Mouse (Mus musculus) hindbrain, embryonic 12.5 days (tissue): ENCODE measurements around the gene Ifitm2. TPM values are rescaled to one million over a fixed set of nuclear protein-coding genes. Genes with fewer than 3 reads are reported as not detected.

Experiments used
- ATAC-seq: fragments of 200-750 bp; cut with Nextera tagmentation; 2 replicates; pipeline ENCODE4 v1.8.0; 2017; ENCODE audit warnings: moderate TSS enrichment; ENCODE audit not compliant: low FRiP score
- H3K27ac ChIP-seq: fragments of 300-500 bp; sonication (generic); 2 replicates; pipeline ENCODE4 v1.5.1; 2016; ENCODE audit warnings: mild to moderate bottlenecking
- H3K27me3 ChIP-seq: fragments of 300-500 bp; sonication (generic); 2 replicates; pipeline ENCODE4 v1.6.1; 2016; ENCODE audit warnings: mild to moderate bottlenecking
- H3K36me3 ChIP-seq: fragments of 300-500 bp; sonication (generic); 2 replicates; pipeline ENCODE4 v1.6.1; 2016; ENCODE audit warnings: mild to moderate bottlenecking
- H3K4me1 ChIP-seq: fragments of 300-500 bp; sonication (generic); 2 replicates; pipeline ENCODE4 v1.6.1; 2016
- H3K4me2 ChIP-seq: fragments of 300-500 bp; sonication (generic); replicated peaks from 2 replicates; pipeline ENCODE4 v1.6.1; 2016; ENCODE audit warnings: mild to moderate bottlenecking
- H3K4me3 ChIP-seq: fragments of 300-500 bp; sonication (generic); 2 replicates; pipeline ENCODE4 v1.5.1; 2016; ENCODE audit warnings: mild to moderate bottlenecking
- H3K9ac ChIP-seq: fragments of 300-500 bp; sonication (generic); 2 replicates; pipeline ENCODE4 v1.6.1; 2016; ENCODE audit warnings: mild to moderate bottlenecking, moderate library complexity
- H3K9me3 ChIP-seq: fragments of 300-500 bp; sonication (generic); replicated peaks from 2 replicates; pipeline ENCODE4 v1.6.1; 2016; ENCODE audit warnings: mild to moderate bottlenecking
- WGBS: fragments of 180-500 bp; shearing (Covaris S2); methylation state at CpG from one replicate; pipeline ENCODE4 v1.1.7; 2016; 5-methylcytosine and 5-hydroxymethylcytosine counted together
- polyA plus RNA-seq: library from polyadenylated mRNA; unstranded; fragments of >200 nt; fragmentation: Nextera tagmentation; extraction: Ambion mirVana; gene quantifications from 2 replicates; pipeline ENCODE4 v1.2.1, GENCODE M21; 2016

Gene Ifitm2
- polyA plus RNA-seq, result 326 and 340 TPM in 2 replicates

- Histone ChIP-seq H3K27ac (peak within 1 kb of the TSS; percentile 52; the same call in 1 of the 2 replicates), H3K9ac (peak within 1 kb of the TSS; percentile 49), H3K4me3 (peak within 1 kb of the TSS; percentile 39), H3K36me3 (no peaks in the 10 kb centered on the region), H3K9me3 (no peaks in the 10 kb centered on the region), H3K27me3 (0 out of 2 replicates have a peak, but pooled peaks cover 3% of the 10 kb centered on the region), H3K4me1 (peaks cover 29% of the 10 kb centered on the region), H3K4me2 (peak within 1 kb of the TSS; percentile 60)
- peak; percentile 66; the same call in 1 of the 2 replicates for ATAC-seq
- WGBS, result 24% methylated on average over 11 of the region's 11 CpGs
Observed at GRCm38 (mm10) chr7:140955758-140956555, at the start of gene Ifitm2, which contains the start of gene Gm45717. Gene Ifitm2, minus strand, starts transcription at chr7:140955987. Gene Gm45717, minus strand, starts transcription at chr7:140955937.

- Histone ChIP-seq H3K9me3 (no peaks in the 10 kb centered on the region), H3K4me1 (peaks cover 1% of the 10 kb centered on the region; the same call in 1 of the 2 replicates), H3K36me3 (no peaks in the 10 kb centered on the region), H3K27me3 (no peaks in the 10 kb centered on the region), H3K4me3 (no peak overlapping the region), H3K4me2 (no peak overlapping the region), H3K9ac (no peak overlapping the region), H3K27ac (no peak overlapping the region)
- 81% methylated on average over 5 of the region's 5 CpGs for WGBS
- no peak for ATAC-seq
Observed at GRCm38 (mm10) chr7:141003248-141004010, 47.6 kb upstream of the Ifitm2 start.

GRCm38 (mm10) chr7:141000881-141001708, 45.3 kb upstream of the Ifitm2 start:
- Histone ChIP-seq H3K4me1 (no peaks in the 10 kb centered on the region), H3K9ac (no peak overlapping the region), H3K27me3 (no peaks in the 10 kb centered on the region), H3K4me3 (no peak overlapping the region), H3K36me3 (no peaks in the 10 kb centered on the region), H3K9me3 (no peaks in the 10 kb centered on the region), H3K27ac (no peak overlapping the region), H3K4me2 (no peak overlapping the region)
- WGBS, result 70% methylated on average over 15 of the region's 15 CpGs
- ATAC-seq, result no peak

DNA sequence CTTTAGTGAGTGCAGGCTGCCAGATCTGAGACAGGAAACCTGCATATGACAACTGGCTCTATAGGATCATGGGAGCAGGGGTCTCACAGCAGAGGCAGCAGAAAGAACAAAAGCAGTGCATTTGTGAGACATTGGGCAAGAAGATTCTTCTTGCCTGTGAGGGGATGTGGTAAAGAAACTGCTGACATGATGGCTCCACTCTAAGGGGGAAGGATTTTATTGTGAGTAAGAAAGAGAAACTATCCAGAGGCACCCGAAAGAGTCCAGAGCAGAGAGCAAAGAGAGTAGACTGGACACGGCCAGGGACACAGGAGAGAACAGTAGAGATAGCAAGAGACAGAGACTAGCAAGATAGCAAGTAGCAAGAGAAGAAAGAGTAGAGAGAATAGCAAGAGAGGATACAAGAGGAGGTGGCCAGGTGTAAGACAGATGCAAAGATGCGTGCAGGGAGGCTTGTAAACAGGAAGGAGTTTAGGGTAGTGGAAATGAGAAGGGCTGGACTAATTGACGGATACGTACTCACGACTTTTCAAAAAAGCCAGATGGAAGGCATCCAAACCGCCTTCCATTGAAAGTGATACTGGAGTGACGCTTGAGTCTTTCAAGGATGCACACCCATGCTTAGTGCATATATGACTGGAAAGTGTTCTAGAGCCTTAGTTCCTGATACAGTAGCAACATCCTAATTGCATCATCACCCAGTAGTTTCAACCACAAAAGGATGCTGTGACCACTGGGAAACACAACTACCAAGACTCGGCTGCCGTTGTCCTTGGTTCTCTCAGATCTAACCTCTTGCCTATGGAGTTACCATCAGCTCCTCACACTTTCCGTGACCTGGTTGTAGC, 43.3 kb upstream of the Ifitm2 start:
- no peak overlapping the region for H3K9ac ChIP-seq
- no peak overlapping the region for H3K4me3 ChIP-seq
- no peak overlapping the region for H3K4me2 ChIP-seq
- H3K27ac ChIP-seq, result no peak overlapping the region
- no peak for ATAC-seq
- H3K9me3 ChIP-seq, result no peaks in the 10 kb centered on the region
- no peaks in the 10 kb centered on the region for H3K4me1 ChIP-seq
- no peaks in the 10 kb centered on the region for H3K27me3 ChIP-seq
- no peaks in the 10 kb centered on the region for H3K36me3 ChIP-seq
- WGBS, result 92% methylated on average over 11 of the region's 11 CpGs

- ATAC-seq, result no peak
- Histone ChIP-seq H3K27me3 (no peaks in the 10 kb centered on the region), H3K4me1 (no peaks in the 10 kb centered on the region), H3K27ac (no peak overlapping the region), H3K9ac (no peak overlapping the region), H3K4me3 (no peak overlapping the region), H3K36me3 (no peaks in the 10 kb centered on the region), H3K9me3 (no peaks in the 10 kb centered on the region), H3K4me2 (no peak overlapping the region)
- WGBS, result 57% methylated on average over 1 of the region's 1 CpGs
Observed at GRCm38 (mm10) chr7:140997817-140998216, 42.0 kb upstream of the Ifitm2 start.

DNA sequence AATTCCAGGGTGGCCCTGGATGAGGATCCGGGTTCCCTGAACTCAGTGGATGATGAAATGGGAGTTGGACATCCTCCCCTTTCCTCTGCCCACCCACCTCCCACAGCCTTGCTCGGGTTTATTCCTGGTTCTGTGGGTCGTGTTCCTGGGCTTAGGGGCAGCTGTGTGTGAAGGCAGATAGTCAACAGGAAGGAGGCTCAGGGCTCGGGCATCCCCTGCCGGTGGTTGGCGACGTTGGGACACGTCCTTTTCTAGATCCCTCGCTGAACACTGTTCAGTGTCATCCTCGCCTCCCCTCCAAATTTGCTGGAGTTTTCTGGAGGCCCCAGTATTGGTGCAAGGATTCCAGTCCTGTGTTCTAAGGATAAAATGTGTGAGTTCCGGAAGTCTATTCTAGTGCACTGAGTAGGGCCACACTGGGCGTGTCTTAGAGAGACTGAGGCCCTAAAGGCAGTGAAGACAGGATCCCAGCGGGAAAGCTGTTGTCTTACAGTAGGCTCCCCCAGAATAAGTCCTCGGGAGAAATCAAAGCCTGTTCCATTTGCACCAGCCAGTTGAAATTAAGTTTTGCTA, 35.4 kb upstream of the Ifitm2 start:
- no peak overlapping the region for H3K27ac ChIP-seq
- H3K9me3 ChIP-seq, result no peaks in the 10 kb centered on the region
- H3K4me2 ChIP-seq, result no peak overlapping the region
- no peaks in the 10 kb centered on the region for H3K4me1 ChIP-seq
- ATAC-seq, result no peak
- no peaks in the 10 kb centered on the region for H3K36me3 ChIP-seq
- 84% methylated on average over 14 of the region's 14 CpGs for WGBS
- no peak overlapping the region for H3K4me3 ChIP-seq
- H3K27me3 ChIP-seq, result no peaks in the 10 kb centered on the region
- no peak overlapping the region for H3K9ac ChIP-seq

DNA sequence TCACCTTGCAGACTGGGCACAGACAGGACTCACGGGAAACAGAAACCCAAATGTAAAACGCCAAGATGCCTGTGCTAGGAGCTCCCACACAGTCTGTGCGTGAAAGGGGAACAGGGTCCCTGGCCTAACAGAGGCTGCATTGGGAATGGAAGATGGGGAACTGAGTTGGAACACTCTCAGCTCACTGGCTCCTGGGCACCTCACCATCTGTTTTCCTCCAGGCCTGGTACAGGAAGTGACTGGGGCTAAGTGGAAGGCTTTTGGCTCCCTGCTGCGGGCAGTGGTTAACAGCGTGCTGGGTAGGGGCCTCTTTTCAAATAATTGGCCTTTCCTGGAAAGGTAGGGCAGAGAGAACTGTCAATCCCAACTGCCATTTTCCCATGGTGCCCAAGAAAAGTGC, 34.8 kb upstream of the Ifitm2 start:
- no peaks in the 10 kb centered on the region for H3K27me3 ChIP-seq
- WGBS, result 72% methylated on average over 5 of the region's 5 CpGs
- no peak for ATAC-seq
- no peaks in the 10 kb centered on the region for H3K36me3 ChIP-seq
- H3K4me2 ChIP-seq, result no peak overlapping the region
- no peak overlapping the region for H3K9ac ChIP-seq
- H3K27ac ChIP-seq, result no peak overlapping the region
- no peak overlapping the region for H3K4me3 ChIP-seq
- no peaks in the 10 kb centered on the region for H3K9me3 ChIP-seq
- H3K4me1 ChIP-seq, result no peaks in the 10 kb centered on the region

DNA sequence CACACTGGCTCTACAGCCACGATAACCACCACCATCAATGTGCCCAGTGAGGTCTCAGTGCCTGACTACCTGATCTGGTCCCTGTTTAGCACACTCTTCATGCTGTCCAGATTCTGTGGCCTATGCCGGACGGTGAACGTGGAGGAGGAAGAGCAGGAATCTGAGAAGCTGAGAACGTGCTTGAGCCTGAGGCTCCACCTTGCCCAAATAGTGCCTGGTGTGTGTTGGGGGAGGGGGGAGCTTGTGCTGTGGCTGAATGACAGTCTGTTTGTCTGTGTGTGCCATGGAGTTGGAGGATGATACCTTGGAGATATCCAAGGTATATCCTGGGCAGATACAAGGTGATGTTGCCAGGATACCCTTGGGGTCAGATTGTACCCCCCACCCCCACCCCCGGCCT, 34.4 kb upstream of the Ifitm2 start:
- no peak for ATAC-seq
- no peak overlapping the region for H3K27ac ChIP-seq
- H3K9ac ChIP-seq, result no peak overlapping the region
- H3K27me3 ChIP-seq, result no peaks in the 10 kb centered on the region
- no peak overlapping the region for H3K4me2 ChIP-seq
- no peak overlapping the region for H3K4me3 ChIP-seq
- H3K9me3 ChIP-seq, result no peaks in the 10 kb centered on the region
- no peaks in the 10 kb centered on the region for H3K4me1 ChIP-seq
- H3K36me3 ChIP-seq, result no peaks in the 10 kb centered on the region
- WGBS, result 73% methylated on average over 6 of the region's 6 CpGs

- Histone ChIP-seq H3K36me3 (no peaks in the 10 kb centered on the region), H3K4me2 (no peak overlapping the region), H3K27me3 (no peaks in the 10 kb centered on the region), H3K9ac (no peak overlapping the region), H3K27ac (no peak overlapping the region), H3K4me3 (no peak overlapping the region), H3K4me1 (no peaks in the 10 kb centered on the region), H3K9me3 (no peaks in the 10 kb centered on the region)
- no peak for ATAC-seq
- WGBS, result 71% methylated on average over 4 of the region's 4 CpGs
Observed at GRCm38 (mm10) chr7:140989022-140989421, 33.2 kb upstream of the Ifitm2 start.

DNA sequence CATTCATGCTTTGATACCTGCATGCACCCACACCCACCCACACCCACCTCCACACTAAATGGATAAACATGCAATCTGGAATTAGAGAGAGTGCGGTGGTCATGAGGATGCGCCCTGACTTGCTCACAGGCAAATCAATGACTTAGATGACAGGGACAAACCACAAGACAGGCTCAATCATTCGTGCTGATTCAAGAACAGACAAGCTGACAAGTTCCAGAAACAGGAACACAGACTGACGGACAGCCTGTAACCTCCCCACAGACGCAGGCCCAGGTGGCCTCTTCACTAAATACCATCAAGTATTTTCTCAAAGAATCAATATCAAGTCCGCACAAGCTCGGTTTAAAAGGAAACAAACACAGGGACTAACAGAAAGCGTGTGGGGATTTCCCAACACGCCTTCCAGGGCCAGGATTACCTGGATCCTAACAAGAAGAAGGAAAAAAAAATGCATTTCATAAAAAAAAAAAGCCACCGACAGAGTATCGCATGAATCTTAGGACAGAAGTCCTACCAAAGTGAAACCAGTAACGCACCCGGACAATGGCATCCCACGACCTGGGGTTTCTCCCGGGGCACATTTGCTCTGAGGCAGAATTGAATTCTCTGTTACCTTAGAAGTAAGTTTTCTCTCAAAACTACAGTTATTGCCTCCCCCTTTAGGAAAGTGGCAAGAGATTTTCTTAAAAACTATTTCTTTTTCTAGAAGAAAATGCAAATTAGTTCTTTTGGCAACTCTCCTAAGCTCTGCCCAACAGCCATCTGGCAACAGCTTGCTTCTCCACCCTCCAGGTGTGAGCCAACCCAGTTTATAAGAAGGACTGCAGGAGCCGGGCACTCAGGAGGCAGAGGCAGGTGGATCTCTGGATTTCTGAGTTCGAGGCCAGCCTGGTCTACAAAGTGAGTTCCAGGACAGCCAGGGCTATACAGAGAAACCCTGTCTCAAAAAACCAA, 31.7 kb upstream of the Ifitm2 start:
- 87% methylated on average over 17 of the region's 17 CpGs for WGBS
- Histone ChIP-seq H3K27me3 (no peaks in the 10 kb centered on the region), H3K4me2 (no peak overlapping the region), H3K4me3 (no peak overlapping the region), H3K9me3 (no peaks in the 10 kb centered on the region), H3K4me1 (no peaks in the 10 kb centered on the region), H3K9ac (no peak overlapping the region), H3K36me3 (no peaks in the 10 kb centered on the region), H3K27ac (no peak overlapping the region)
- ATAC-seq, result no peak
